Mouse (Mus musculus): ENCODE data around the gene Pdha2. TPM values are rescaled to one million over a fixed set of nuclear protein-coding genes. Genes with fewer than 3 reads are reported as not detected.
A peak's percentile ranks its signal among the peaks of the same experiment; 100 is the strongest.

Pdha2 gene
- total and polyA plus RNA-seq, 3 experiments = not detected

- Histone ChIP-seq H3K79me2 (ENCODE audit: control insufficient read depth, insufficient read depth, low read length, poor library complexity) (no peaks in the 10 kb centered on the region), H3K9ac (ENCODE audit: control insufficient read depth, low read depth, low read length, poor library complexity, severe bottlenecking) (no peak overlapping the region), H3K27me3 (ENCODE audit: control insufficient read depth in 1 of 2, insufficient read depth in 2 of 2, low read length in 2 of 2) (no peaks in the 10 kb centered on the region), H3K4me3 (ENCODE audit: control insufficient read depth in 1 of 2, insufficient read depth in 1 of 2, low read depth in 2 of 2, low read length in 2 of 2) (no peak overlapping the region), H3K9me3 (replicated peaks; ENCODE audit: insufficient read depth, low read length) (no peaks in the 10 kb centered on the region), H3K4me1 (ENCODE audit: control insufficient read depth in 1 of 2, insufficient read depth in 2 of 2, low read length in 2 of 2) (no peaks in the 10 kb centered on the region), H3K36me3 (ENCODE audit: control insufficient read depth in 1 of 2, insufficient read depth in 2 of 2, low read length in 2 of 2) (no peaks in the 10 kb centered on the region), H3K27ac (ENCODE audit: control insufficient read depth, low read depth, low read length) (no peak overlapping the region)
- TF ChIP-seq NRF1 (IDR thresholded peaks at IDR 0.05; ENCODE audit: insufficient read depth, low read depth, low read length, poor library complexity, severe bottlenecking) (no peak), CTCF (IDR thresholded peaks at IDR 0.05 in 2 of 3, conservative IDR thresholded peaks at IDR 0.05 in 1 of 3; ENCODE audit: control insufficient read depth in 1 of 3, insufficient read depth in 1 of 3, low read depth in 2 of 3, low read length in 3 of 3, poor library complexity in 1 of 3, severe bottlenecking in 1 of 3) (no peak), SIN3A (IDR thresholded peaks at IDR 0.05; ENCODE audit: low read length) (no peak), SMC3 (IDR thresholded peaks at IDR 0.05; ENCODE audit: low read depth, low read length) (no peak), RAD21 (IDR thresholded peaks at IDR 0.05; ENCODE audit: low read depth, low read length) (no peak), ZNF384 (IDR thresholded peaks at IDR 0.05; ENCODE audit: low read depth, low read length) (no peak), TCF12 (IDR thresholded peaks at IDR 0.05; ENCODE audit: low read depth, low read length) (no peak), POLR2AphosphoS2 (IDR thresholded peaks at IDR 0.05; ENCODE audit: low read length) (no peak), TAL1 (IDR thresholded peaks at IDR 0.05; ENCODE audit: low read length) (no peak), USF2 (IDR thresholded peaks at IDR 0.05; ENCODE audit: borderline replicate concordance in 1 of 2, insufficient read depth in 1 of 2, low read depth in 1 of 2, low read length in 2 of 2) (no peak), EP300 (IDR thresholded peaks at IDR 0.05; ENCODE audit: low read depth in 1 of 2, low read length in 2 of 2) (no peak), ETS1 (IDR thresholded peaks at IDR 0.05; ENCODE audit: low read depth, low read length) (no peak), MAX (IDR thresholded peaks at IDR 0.05; ENCODE audit: low read length) (no peak), NELFE (IDR thresholded peaks at IDR 0.05; ENCODE audit: low read depth, low read length) (no peak), E2F4 (IDR thresholded peaks at IDR 0.05; ENCODE audit: borderline replicate concordance, low read depth, low read length) (no peak), RCOR1 (IDR thresholded peaks at IDR 0.05; ENCODE audit: low read depth, low read length) (no peak), MYB (IDR thresholded peaks at IDR 0.05; ENCODE audit: low read depth, low read length) (no peak)
- no peak for DNase-seq (ENCODE audit: low read depth, low spot score)
Measured at GRCm38 (mm10) chr3:141190429-141190828, 21.7 kb downstream of the Pdha2 start.

DNA sequence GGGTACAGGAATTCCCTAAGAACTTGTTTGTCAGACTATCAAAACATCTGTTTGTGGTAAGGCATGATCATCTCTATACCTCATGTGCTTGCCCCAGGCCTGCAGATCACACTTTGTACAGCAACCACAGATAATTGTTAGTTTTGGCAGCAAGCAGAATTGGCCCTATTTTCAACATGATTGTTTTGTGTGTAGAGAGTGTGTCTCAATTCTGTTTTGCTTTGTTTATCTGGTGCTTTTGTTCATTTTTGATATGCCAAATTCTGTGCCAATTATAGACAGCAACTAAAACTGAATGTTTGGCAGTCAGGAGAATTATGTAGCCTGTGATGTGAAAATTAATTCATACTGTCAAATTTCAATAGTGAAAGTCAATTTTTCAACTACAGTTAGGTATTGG lies 51.2 kb downstream of the Pdha2 start:
- Histone ChIP-seq H3K79me2 (ENCODE audit: control insufficient read depth, insufficient read depth, low read length, poor library complexity) (no peaks in the 10 kb centered on the region), H3K27me3 (ENCODE audit: control insufficient read depth in 1 of 2, insufficient read depth in 2 of 2, low read length in 2 of 2) (no peaks in the 10 kb centered on the region)
- TF ChIP-seq RAD21 (IDR thresholded peaks at IDR 0.05; ENCODE audit: low read depth, low read length) = no peak
- TF ChIP-seq GATA1 (IDR thresholded peaks at IDR 0.05; ENCODE audit: low read depth, low read length) = no peak
- no peak for TF ChIP-seq MAZ (IDR thresholded peaks at IDR 0.05; ENCODE audit: low read depth, low read length)
- no peak for TF ChIP-seq UBTF (IDR thresholded peaks at IDR 0.05; ENCODE audit: borderline replicate concordance, insufficient read depth, low read depth, low read length)
- no peak for TF ChIP-seq ELF1 (IDR thresholded peaks at IDR 0.05; ENCODE audit: low read depth, low read length)
- TF ChIP-seq MEF2A (IDR thresholded peaks at IDR 0.05; ENCODE audit: extremely low read depth, insufficient replicate concordance, low read depth, low read length, poor library complexity, severe bottlenecking) = no peak
- TF ChIP-seq MXI1 (IDR thresholded peaks at IDR 0.05; ENCODE audit: low read depth, low read length) = no peak
- no peak for TF ChIP-seq ZMIZ1 (IDR thresholded peaks at IDR 0.05; ENCODE audit: low read depth, low read length)
- no peak for TF ChIP-seq TCF12 (IDR thresholded peaks at IDR 0.05; ENCODE audit: low read depth, low read length)
- TF ChIP-seq KAT2A (conservative IDR thresholded peaks at IDR 0.05; ENCODE audit: low read depth, low read length) = no peak
- TF ChIP-seq CHD2 (IDR thresholded peaks at IDR 0.05; ENCODE audit: low read length) = no peak
- no peak for TF ChIP-seq SIN3A (IDR thresholded peaks at IDR 0.05; ENCODE audit: low read length)
- TF ChIP-seq SMC3 (IDR thresholded peaks at IDR 0.05; ENCODE audit: low read depth, low read length) = no peak

More for the DNA sequence above, 51.2 kb downstream of the Pdha2 start:
- no peaks in the 10 kb centered on the region for H3K36me3 ChIP-seq (ENCODE audit: control insufficient read depth in 1 of 2, insufficient read depth in 2 of 2, low read length in 2 of 2)
- H3K9me3 ChIP-seq (replicated peaks; ENCODE audit: insufficient read depth, low read length) = no peaks in the 10 kb centered on the region
- no peaks in the 10 kb centered on the region for H3K4me1 ChIP-seq (ENCODE audit: control insufficient read depth in 1 of 2, insufficient read depth in 2 of 2, low read length in 2 of 2)
- DNase-seq (ENCODE audit: low read depth, low spot score) = peak; percentile 13
- H3K4me3 ChIP-seq (ENCODE audit: control insufficient read depth in 1 of 2, insufficient read depth in 1 of 2, low read depth in 2 of 2, low read length in 2 of 2) = no peak overlapping the region
- no peak overlapping the region for H3K9ac ChIP-seq (ENCODE audit: control insufficient read depth, low read depth, low read length, poor library complexity, severe bottlenecking)
- H3K27ac ChIP-seq (ENCODE audit: control insufficient read depth, low read depth, low read length) = no peak overlapping the region
